Mouse (Mus musculus) thymus, adult 18-20 months (tissue): ENCODE measurements around the gene Olfr653.

Experiments
- DNase-seq, 2 experiments: peaks; one replicate each; pipeline ENCODE4 v3.0.0; 2022; ENCODE audit warnings: mixed read lengths in 2 of 2

Gene Olfr653

DNA sequence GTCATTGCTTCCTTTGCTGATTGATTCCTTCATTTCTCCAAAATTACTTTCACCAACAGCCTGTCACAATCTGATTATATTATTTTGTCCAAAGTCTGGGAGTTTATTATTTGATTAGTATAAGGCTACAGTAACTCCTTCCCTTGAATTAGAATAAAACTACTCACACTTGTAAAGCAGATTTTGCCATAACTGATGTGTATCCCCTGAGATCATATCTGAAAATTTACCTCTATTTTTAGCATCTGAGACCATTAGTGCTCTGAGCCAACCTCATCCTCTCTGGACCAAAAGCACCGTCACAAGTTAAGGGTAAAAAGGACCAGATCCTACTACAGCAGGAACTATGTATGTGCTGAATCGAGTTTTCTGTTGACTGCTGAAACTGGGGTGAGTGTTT is at the start of gene Olfr653:
Gene Olfr653, plus strand, starts transcription at position 301 of the 400 bp plus-strand sequence.
- no peak for DNase-seq

DNA sequence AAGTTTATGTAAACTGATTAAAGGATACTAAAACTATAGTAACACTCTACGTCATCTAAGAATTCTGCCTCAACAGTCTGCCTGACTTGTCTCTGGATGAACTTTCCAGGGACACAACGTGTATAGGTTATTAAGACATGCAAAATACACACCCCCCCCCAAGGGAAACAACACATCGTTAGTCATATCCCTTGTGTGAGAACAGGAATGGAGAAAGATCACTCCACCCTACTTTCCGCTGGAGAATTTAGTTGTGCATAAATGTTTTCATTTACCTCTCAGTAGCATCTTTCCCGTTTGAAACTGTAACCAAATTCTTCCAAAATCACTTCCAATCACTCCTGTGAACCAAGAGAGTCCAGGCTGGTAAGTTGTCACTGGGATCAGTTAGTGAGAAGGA is 27.3 kb upstream of the Olfr653 start, which contains the start of gene Olfr651:
Gene Olfr651, plus strand, starts transcription at position 301 of the 400 bp plus-strand sequence.
- no peak for DNase-seq

- DNase-seq: no peak
Observed at GRCm38 (mm10) chr7:104552700-104553099, 24.4 kb upstream of the Olfr653 start.

DNA sequence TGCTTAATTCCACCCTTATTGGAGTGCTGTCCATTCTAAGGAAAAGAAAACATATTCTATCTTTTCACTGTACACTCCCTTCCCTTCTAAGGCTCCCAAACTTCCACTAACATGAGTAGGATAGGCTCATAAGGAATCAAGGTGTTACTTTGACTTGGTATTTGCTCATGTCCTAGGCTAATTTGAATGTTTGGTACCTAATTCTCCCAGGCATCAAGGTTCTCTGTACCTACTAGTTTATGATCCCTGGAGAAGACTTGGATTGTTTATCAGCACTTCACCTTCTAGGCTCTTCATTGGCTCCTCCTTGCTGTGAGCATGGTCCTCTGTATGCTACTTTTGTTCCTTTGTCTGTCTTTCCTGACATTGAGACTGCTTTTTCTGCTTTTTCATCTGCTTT is 16.5 kb upstream of the Olfr653 start, which contains the start of gene Olfr652:
Gene Olfr652, plus strand, starts transcription at position 301 of the 400 bp plus-strand sequence.
- DNase-seq: no peak

GRCm38 (mm10) chr7:104580846-104581245 is 3.7 kb downstream of the Olfr653 start:
- no peak for DNase-seq

DNA sequence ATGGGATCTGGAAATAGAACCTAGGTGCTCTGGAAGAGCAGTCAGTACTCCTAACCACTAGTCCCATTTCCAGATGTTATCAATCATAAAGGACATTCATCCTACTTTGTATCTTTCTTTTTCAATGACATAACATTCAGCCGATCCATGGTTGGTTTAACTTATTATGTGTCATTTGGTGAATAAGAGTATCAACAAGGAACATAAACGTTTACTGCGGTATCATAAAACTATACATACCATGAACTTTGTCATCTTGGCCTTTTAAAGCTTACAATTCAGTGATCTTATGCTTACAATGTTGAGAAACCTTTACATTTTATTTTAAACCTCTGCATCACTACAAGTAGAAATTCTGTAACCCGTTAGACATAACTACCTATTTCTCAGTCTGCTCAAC is 4.3 kb downstream of the Olfr653 start:
- DNase-seq: no peak

DNA sequence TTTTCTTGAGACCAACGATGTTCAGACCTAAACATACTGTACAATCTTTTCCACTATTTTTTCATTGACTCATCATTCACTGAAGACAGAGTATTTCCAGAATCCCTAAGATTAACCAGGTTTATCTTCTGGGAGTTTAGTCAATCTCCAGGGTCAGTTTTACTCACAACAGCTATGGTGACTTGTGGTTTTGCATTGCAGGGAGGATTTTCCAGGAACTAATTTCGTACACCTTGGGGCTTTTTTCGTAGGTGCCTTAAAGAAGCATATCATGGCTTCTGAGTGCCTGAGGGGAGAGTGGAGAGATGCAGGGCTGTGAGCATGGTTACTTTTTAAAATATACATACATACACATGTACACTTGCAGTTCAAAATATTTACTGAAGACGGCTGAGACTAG is 9.6 kb downstream of the Olfr653 start, which contains the start of gene Olfr654:
Gene Olfr654, plus strand, starts transcription at position 301 of the 400 bp plus-strand sequence.
- no peak for DNase-seq

- no peak for DNase-seq
Observed at GRCm38 (mm10) chr7:104588274-104588673, 11.2 kb downstream of the Olfr653 start.

GRCm38 (mm10) chr7:104601679-104602078 is 24.6 kb downstream of the Olfr653 start, which contains the start of gene Olfr655:
Gene Olfr655, minus strand, starts transcription at chr7:104601779.
- no peak for DNase-seq

DNA sequence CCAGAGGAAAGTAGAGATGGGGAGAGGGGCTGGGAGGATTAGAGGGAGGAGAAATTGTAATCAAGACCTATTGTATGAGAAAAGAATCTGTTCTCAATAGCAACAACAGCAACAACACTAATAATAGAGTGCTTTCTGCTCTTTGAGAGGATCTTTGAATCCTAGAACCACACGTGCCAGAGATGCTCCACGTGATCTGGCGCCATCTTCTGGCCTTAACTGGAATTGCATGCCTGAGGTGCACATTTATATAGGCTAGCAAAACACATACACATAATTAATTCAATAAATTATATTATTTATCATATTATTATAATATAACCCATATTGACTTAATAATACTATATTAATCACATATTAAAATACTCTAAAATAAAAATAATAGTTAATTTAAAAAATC is 26.1 kb downstream of the Olfr653 start:
- DNase-seq: peak; percentile 9 to 11

- no peak for DNase-seq
Observed at GRCm38 (mm10) chr7:104604727-104605126, 27.6 kb downstream of the Olfr653 start.

GRCm38 (mm10) chr7:104613655-104614054 is 36.5 kb downstream of the Olfr653 start, which contains the start of gene Olfr656:
Gene Olfr656, plus strand, starts transcription at chr7:104613955.
- DNase-seq: no peak

DNA sequence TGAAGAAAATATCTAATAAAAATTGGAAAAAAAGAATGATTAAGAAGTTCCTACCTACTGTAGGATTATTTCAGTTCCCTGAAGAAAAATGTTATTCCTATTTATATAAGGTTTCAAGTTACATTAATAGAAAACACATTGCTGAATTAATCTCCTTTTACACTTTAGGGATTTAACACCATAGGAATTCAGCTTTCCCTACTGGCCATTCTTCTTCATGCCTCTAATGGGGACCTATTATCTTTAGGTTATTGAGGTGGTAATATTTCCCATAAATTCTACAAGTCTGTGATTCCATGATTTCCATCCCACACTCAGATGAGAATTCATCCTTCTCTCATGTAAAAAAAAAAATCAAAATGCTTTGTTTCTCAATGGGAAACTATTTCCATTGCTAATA is 47.4 kb downstream of the Olfr653 start, which contains the start of gene Olfr657:
Gene Olfr657, plus strand, starts transcription at position 301 of the 400 bp plus-strand sequence.
- DNase-seq: no peak
